8 mouse cellular contexts compared by ENCODE assay signal in genomic region chr5:138778731-138779463, GRCm38 (mm10). TPM values are rescaled to one million over a fixed set of nuclear protein-coding genes. Genes with fewer than 3 reads are reported as not detected.
A peak's percentile ranks its signal among the peaks of the same experiment; 100 is the strongest.
DNase-seq lines count a peak whose midpoint lies in the region; ATAC-seq and TF ChIP-seq lines count a peak whose summit lies in the region.
"Had no signal": no experiment of that assay in that cellular context is flagged by ENCODE, and none has a peak within 500 bp of the region (broad histone marks: within the 10 kb centered on the region; RNA-seq: fewer than 3 reads in every experiment).

No protein-coding gene starts in this region.

- WGBS in forebrain, embryonic 13.5 days, result 45% methylated on average over 9 of the region's 9 CpGs
- 44% methylated on average over 9 of the region's 9 CpGs for WGBS in midbrain, embryonic 11.5 days
- 59% methylated on average over 9 of the region's 9 CpGs for WGBS in liver, postnatal 0 days (ENCODE audit: insufficient replicate concordance)

- TF ChIP-seq CTCF in liver, postnatal 0 days (IDR thresholded peaks at IDR 0.05; ENCODE audit: low read depth), result no peak

- H3K4me3 ChIP-seq in forebrain, embryonic 13.5 days, result no peak overlapping the region
- H3K4me3 ChIP-seq in midbrain, embryonic 11.5 days (ENCODE audit: low read depth, low read length), result no peak overlapping the region
- H3K4me3 ChIP-seq in liver, postnatal 0 days (ENCODE audit: low read depth, low read length), result no peak overlapping the region
- H3K4me3 ChIP-seq: heart, embryonic 13.5 days had no signal

- peak overlapping the region; percentile 78 for H3K27ac ChIP-seq in forebrain, embryonic 13.5 days
- H3K27ac ChIP-seq in midbrain, embryonic 11.5 days (ENCODE audit: low read depth, low read length), result peak overlapping the region; percentile 58
- H3K27ac ChIP-seq in liver, postnatal 0 days (ENCODE audit: low read depth), result no peak overlapping the region
- H3K27ac ChIP-seq: heart, embryonic 13.5 days had no signal

- peaks cover 25% of the 10 kb centered on the region for H3K36me3 ChIP-seq in forebrain, embryonic 13.5 days (ENCODE audit: poor library complexity, severe bottlenecking)
- no peaks in the 10 kb centered on the region for H3K36me3 ChIP-seq in midbrain, embryonic 11.5 days (ENCODE audit: control insufficient read depth, insufficient read depth, low read length)
- H3K36me3 ChIP-seq in liver, postnatal 0 days (replicated peaks; ENCODE audit: insufficient read depth, low read length), result no peaks in the 10 kb centered on the region; the same call in 1 of the 2 replicates
- H3K36me3 ChIP-seq: heart, embryonic 13.5 days had no signal

- peak; percentile 55 to 56 for DNase-seq in cerebellum, postnatal 14 days
- peak; percentile 68 for DNase-seq in kidney, postnatal 14 days
- peak; percentile 86 for DNase-seq in midbrain, embryonic 11.5 days (ENCODE audit: low spot score, missing footprints)
- no peak for DNase-seq in spleen, postnatal 14 days (ENCODE audit: low spot score in 2 of 2)
- no peak for DNase-seq in heart, adult 9 months (ENCODE audit: low spot score in 2 of 2)
- DNase-seq in liver, postnatal 0 days, result no peak

- H3K4me2 ChIP-seq in forebrain, embryonic 13.5 days, result no peak overlapping the region
- H3K4me2 ChIP-seq in midbrain, embryonic 11.5 days, result no peak overlapping the region
- no peak overlapping the region for H3K4me2 ChIP-seq in liver, postnatal 0 days (ENCODE audit: low read depth, low read length)
- H3K4me2 ChIP-seq: heart, embryonic 13.5 days had no signal

- H3K9ac ChIP-seq in forebrain, embryonic 13.5 days, result no peak overlapping the region
- H3K9ac ChIP-seq in midbrain, embryonic 11.5 days (ENCODE audit: low read length), result peak overlapping the region; percentile 29; the same call in 1 of the 2 replicates
- H3K9ac ChIP-seq in liver, postnatal 0 days (replicated peaks), result no peak overlapping the region
- H3K9ac ChIP-seq: heart, embryonic 13.5 days had no signal

- H3K27me3 ChIP-seq in forebrain, embryonic 13.5 days, result no peaks in the 10 kb centered on the region
- H3K27me3 ChIP-seq in midbrain, embryonic 11.5 days (ENCODE audit: control insufficient read depth, insufficient read depth, low read length), result no peaks in the 10 kb centered on the region
- no peaks in the 10 kb centered on the region for H3K27me3 ChIP-seq in liver, postnatal 0 days (ENCODE audit: insufficient read depth, low read length)
- H3K27me3 ChIP-seq: heart, embryonic 13.5 days had no signal

- no peaks in the 10 kb centered on the region for H3K9me3 ChIP-seq in forebrain, embryonic 13.5 days (replicated peaks)
- no peaks in the 10 kb centered on the region for H3K9me3 ChIP-seq in midbrain, embryonic 11.5 days (ENCODE audit: control insufficient read depth, low read length)
- H3K9me3 ChIP-seq in liver, postnatal 0 days (ENCODE audit: low read length), result no peaks in the 10 kb centered on the region
- H3K9me3 ChIP-seq: heart, embryonic 13.5 days had no signal

- ATAC-seq in forebrain, embryonic 13.5 days, result peak; percentile 81
- ATAC-seq in midbrain, embryonic 11.5 days (ENCODE audit: low FRiP score), result peak; percentile 75
- ATAC-seq in liver, postnatal 0 days, result no peak

- H3K4me1 ChIP-seq in forebrain, embryonic 13.5 days, result peaks cover 13% of the 10 kb centered on the region
- peaks cover 9% of the 10 kb centered on the region for H3K4me1 ChIP-seq in midbrain, embryonic 11.5 days (ENCODE audit: control insufficient read depth, insufficient read depth, low read length)
- peaks cover 18% of the 10 kb centered on the region for H3K4me1 ChIP-seq in liver, postnatal 0 days (ENCODE audit: insufficient read depth)

- TF ChIP-seq EP300 in liver, postnatal 0 days (IDR thresholded peaks at IDR 0.05; ENCODE audit: low read depth), result no peak

RNA-seq across cellular contexts. Expression of gene Fam20c, which starts 24.6 kb away (rescaled TPM):
- polyA plus RNA-seq in forebrain, embryonic 13.5 days (2015; fragmentation: Nextera tagmentation; extraction: Ambion mirVana), result 22.6 and 22.8 TPM in 2 replicates
- 14.6 and 16.3 TPM in 2 replicates for polyA plus RNA-seq in midbrain, embryonic 11.5 days (2014; fragmentation: Nextera tagmentation; extraction: Ambion mirVana)
- polyA plus RNA-seq in liver, postnatal 0 days (2015; fragmentation: Nextera tagmentation; extraction: Ambion mirVana), result 15.3 and 19.0 TPM in 2 replicates

RNA-seq across cellular contexts. Expression of gene Gm5294, which starts 41.0 kb away (rescaled TPM):
- polyA plus RNA-seq in forebrain, embryonic 13.5 days (2015; fragmentation: Nextera tagmentation; extraction: Ambion mirVana), result not detected in 2 replicates
- not detected in 2 replicates for polyA plus RNA-seq in midbrain, embryonic 11.5 days (2014; fragmentation: Nextera tagmentation; extraction: Ambion mirVana)
- not detected in 2 replicates for polyA plus RNA-seq in liver, postnatal 0 days (2015; fragmentation: Nextera tagmentation; extraction: Ambion mirVana)
- polyA plus RNA-seq: heart, embryonic 13.5 days had no signal

Comparison
In these comparisons a context has a peak if more than half of its experiments do, and no peak if none do; other contexts are left out.
1. DNase-seq: peak in cerebellum, postnatal 14 days (2 of 2), kidney, postnatal 14 days (single experiment) and midbrain, embryonic 11.5 days (single experiment); none in spleen, postnatal 14 days (0 of 2), heart, adult 9 months (0 of 2) and liver, postnatal 0 days (single experiment).